Mouse (Mus musculus) forebrain, embryonic 13.5 days (tissue): ENCODE measurements around the gene Fa2h. TPM values are rescaled to one million over a fixed set of nuclear protein-coding genes. Genes with fewer than 3 reads are reported as not detected.
A peak's percentile ranks its signal among the peaks of the same experiment; 100 is the strongest.
"Not testable (repeated sequence)": the region's sequence is repeated elsewhere in the genome, so short reads cannot be mapped to it uniquely, and the experiment has no call there.

ENCODE experiments used
- ATAC-seq: fragments of 200-750 bp; cut with Nextera tagmentation; 2 replicates; pipeline ENCODE4 v1.8.0; 2017
- H3K27ac ChIP-seq: fragments of 300-500 bp; sonication (generic); 2 replicates; pipeline ENCODE4 v1.5.1; 2015; ENCODE audit warnings: inconsistent platforms, mild to moderate bottlenecking, moderate library complexity
- H3K27me3 ChIP-seq: fragments of 300-500 bp; sonication (generic); 2 replicates; pipeline ENCODE4 v1.6.1; 2015; ENCODE audit warnings: mild to moderate bottlenecking, inconsistent platforms
- H3K36me3 ChIP-seq: fragments of 300-500 bp; sonication (generic); 2 replicates; pipeline ENCODE4 v1.6.1; 2015; ENCODE audit warnings: mild to moderate bottlenecking, inconsistent platforms; ENCODE audit not compliant: poor library complexity, severe bottlenecking
- H3K4me1 ChIP-seq: fragments of 300-500 bp; sonication (generic); 2 replicates; pipeline ENCODE4 v1.6.1; 2015; ENCODE audit warnings: inconsistent platforms
- H3K4me2 ChIP-seq: fragments of 300-500 bp; sonication (generic); 2 replicates; pipeline ENCODE4 v1.6.1; 2015; ENCODE audit warnings: inconsistent platforms, mild to moderate bottlenecking, moderate library complexity
- H3K4me3 ChIP-seq: fragments of 300-500 bp; sonication (generic); 2 replicates; pipeline ENCODE4 v1.5.1; 2015; ENCODE audit warnings: mild to moderate bottlenecking, inconsistent platforms
- H3K9ac ChIP-seq: fragments of 300-500 bp; sonication (generic); 2 replicates; pipeline ENCODE4 v1.6.1; 2015; ENCODE audit warnings: mild to moderate bottlenecking, inconsistent platforms
- H3K9me3 ChIP-seq: fragments of 300-500 bp; sonication (generic); replicated peaks from 2 replicates; pipeline ENCODE4 v1.6.1; 2016; ENCODE audit warnings: inconsistent platforms
- WGBS: fragments of 180-500 bp; shearing (Covaris S2); methylation state at CpG from one replicate; pipeline ENCODE4 v1.1.7; 2015; 5-methylcytosine and 5-hydroxymethylcytosine counted together
- polyA plus RNA-seq: library from polyadenylated mRNA; unstranded; fragments of >200 nt; fragmentation: Nextera tagmentation; extraction: Ambion mirVana; gene quantifications from 2 replicates; pipeline ENCODE4 v1.2.1, GENCODE M21; 2015

Fa2h gene
- polyA plus RNA-seq, 1 experiment from 2014 or later: not detected

DNA sequence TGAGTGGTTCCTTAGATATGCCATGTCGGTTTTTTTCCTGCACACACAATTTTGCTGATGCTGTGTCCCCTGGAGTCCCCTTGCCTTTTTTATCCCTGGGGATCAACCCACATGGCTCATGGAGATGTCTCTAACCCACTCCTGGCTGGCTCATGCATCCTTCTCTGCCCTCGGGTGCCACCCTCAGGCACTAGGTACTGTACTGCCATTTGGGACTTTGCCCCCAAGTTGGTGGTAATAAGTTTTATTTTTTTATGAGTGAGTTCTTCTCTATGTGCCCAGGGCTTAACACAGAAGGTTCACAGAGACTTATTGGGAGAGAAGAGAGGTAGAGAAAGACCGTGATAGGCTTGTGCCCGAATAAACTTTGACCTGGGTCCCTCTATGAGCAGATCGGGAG lies 41.3 kb downstream of the Fa2h start:
- H3K36me3 ChIP-seq: no peaks in the 10 kb centered on the region

DNA sequence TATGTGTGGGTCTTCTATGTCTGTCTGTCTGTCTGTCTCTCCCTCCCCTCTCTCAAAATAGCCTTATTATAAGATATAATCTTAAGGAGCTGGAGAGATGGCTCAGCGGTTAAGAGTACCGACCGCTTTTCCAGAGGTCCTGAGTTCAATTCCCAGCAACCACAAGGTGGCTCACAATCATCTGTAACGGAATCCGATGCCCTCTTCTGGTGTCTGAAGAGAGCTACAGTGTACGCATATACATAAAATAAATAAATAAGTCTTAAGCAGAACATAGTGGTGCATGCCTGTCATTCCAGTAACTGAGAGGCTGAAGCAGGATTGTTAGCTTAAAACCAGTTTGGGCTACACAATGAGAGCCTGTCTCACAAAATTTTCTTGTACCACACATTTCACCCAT lies 43.0 kb downstream of the Fa2h start:
- no peak for ATAC-seq
- H3K4me3 ChIP-seq: no peak overlapping the region
- H3K9me3 ChIP-seq: no peaks in the 10 kb centered on the region
- WGBS: 85% methylated on average over 6 of the region's 6 CpGs
- no peak overlapping the region for H3K9ac ChIP-seq
- H3K4me2 ChIP-seq: no peak overlapping the region
- H3K27me3 ChIP-seq: no peaks in the 10 kb centered on the region
- H3K36me3 ChIP-seq: no peaks in the 10 kb centered on the region
- no peak overlapping the region for H3K27ac ChIP-seq
- no peaks in the 10 kb centered on the region for H3K4me1 ChIP-seq

More for the DNA sequence above, 41.3 kb downstream of the Fa2h start:
- no peaks in the 10 kb centered on the region for H3K9me3 ChIP-seq
- WGBS: 89% methylated on average over 5 of the region's 5 CpGs
- H3K4me1 ChIP-seq: no peaks in the 10 kb centered on the region
- H3K27me3 ChIP-seq: no peaks in the 10 kb centered on the region
- no peak for ATAC-seq
- no peak overlapping the region for H3K4me3 ChIP-seq
- H3K4me2 ChIP-seq: no peak overlapping the region
- no peak overlapping the region for H3K9ac ChIP-seq
- H3K27ac ChIP-seq: no peak overlapping the region

DNA sequence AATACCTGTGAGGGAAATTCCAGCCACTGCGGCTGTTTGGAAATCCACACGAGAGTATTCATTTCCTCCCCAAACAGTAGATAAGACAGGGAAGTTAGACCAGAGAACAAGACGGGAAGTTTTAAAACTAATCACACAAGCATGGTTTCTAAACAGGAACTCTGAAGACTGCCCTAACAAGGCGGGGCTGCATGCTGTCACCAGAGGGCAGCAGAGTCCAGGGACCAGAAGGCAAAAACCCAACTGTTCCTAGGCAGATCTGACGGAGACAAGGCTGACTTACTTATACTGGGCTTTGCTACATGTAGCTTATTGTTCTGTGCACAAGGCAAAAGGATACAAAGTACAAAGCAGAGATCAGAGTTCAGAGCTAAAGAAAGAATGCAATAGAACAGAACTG lies 50.4 kb downstream of the Fa2h start:
- no peak; the same call in 1 of the 2 replicates for ATAC-seq
- H3K27me3 ChIP-seq: peaks cover 23% of the 10 kb centered on the region
- H3K27ac ChIP-seq: no peak overlapping the region
- no peak overlapping the region for H3K4me3 ChIP-seq
- no peaks in the 10 kb centered on the region for H3K36me3 ChIP-seq
- H3K9me3 ChIP-seq: no peaks in the 10 kb centered on the region
- no peak overlapping the region for H3K9ac ChIP-seq
- 15% methylated on average over 5 of the region's 5 CpGs for WGBS
- H3K4me1 ChIP-seq: peaks cover 2% of the 10 kb centered on the region; the same call in 1 of the 2 replicates
- no peak overlapping the region for H3K4me2 ChIP-seq

DNA sequence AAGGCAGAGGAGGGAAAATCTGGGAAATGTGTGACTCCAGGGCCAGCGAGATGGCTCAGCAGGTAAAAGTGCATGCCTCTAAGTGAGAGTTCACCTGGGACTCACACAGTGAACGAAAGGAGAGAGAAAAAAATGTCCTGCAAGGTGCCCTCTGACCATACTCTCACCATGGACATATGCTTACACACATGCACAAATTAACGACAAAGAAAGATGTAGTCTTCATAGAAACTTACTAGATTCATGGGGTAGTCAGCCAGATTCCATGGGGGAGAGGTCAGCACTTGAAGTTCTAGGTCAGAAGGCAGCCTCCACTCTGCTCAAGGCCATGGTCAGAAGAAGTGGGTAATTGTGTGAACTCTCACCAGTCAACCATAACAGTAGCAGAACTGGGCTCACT lies 53.4 kb downstream of the Fa2h start:
- Histone ChIP-seq H3K4me2 (no peak overlapping the region), H3K27ac (no peak overlapping the region), H3K4me3 (no peak overlapping the region), H3K9me3 (no peaks in the 10 kb centered on the region), H3K27me3 (peaks cover 42% of the 10 kb centered on the region), H3K4me1 (peaks cover 10% of the 10 kb centered on the region), H3K36me3 (no peaks in the 10 kb centered on the region), H3K9ac (no peak overlapping the region)
- WGBS: 74% methylated on average over 3 of the region's 3 CpGs
- no peak for ATAC-seq

- WGBS: 54% methylated on average over 12 of the region's 12 CpGs
- Histone ChIP-seq H3K27ac (no peak overlapping the region), H3K27me3 (peaks cover 42% of the 10 kb centered on the region), H3K9ac (peak overlapping the region; percentile 51; the same call in 1 of the 2 replicates), H3K4me3 (peak overlapping the region; percentile 45), H3K9me3 (no peaks in the 10 kb centered on the region), H3K36me3 (no peaks in the 10 kb centered on the region), H3K4me2 (peak overlapping the region; percentile 78), H3K4me1 (peaks cover 10% of the 10 kb centered on the region)
- ATAC-seq: no peak
Observed at GRCm38 (mm10) chr8:111338370-111339208, 55.0 kb downstream of the Fa2h start.

- no peaks in the 10 kb centered on the region for H3K36me3 ChIP-seq
- H3K9me3 ChIP-seq: no peaks in the 10 kb centered on the region
- peak within 1 kb of the TSS; percentile 51 for H3K9ac ChIP-seq
- H3K4me3 ChIP-seq: peak within 1 kb of the TSS; percentile 45
- no peak within 1 kb of the TSS for H3K27ac ChIP-seq
- WGBS: under 1% methylated on average over 29 of the region's 29 CpGs
- ATAC-seq: no peak
- H3K27me3 ChIP-seq: peaks cover 42% of the 10 kb centered on the region
- peaks cover 10% of the 10 kb centered on the region for H3K4me1 ChIP-seq
- H3K4me2 ChIP-seq: peak within 1 kb of the TSS; percentile 78
Observed at GRCm38 (mm10) chr8:111337890-111338347, 55.7 kb downstream of the Fa2h start, which contains the start of gene Mlkl. Gene Mlkl, minus strand, starts transcription at chr8:111338177.

DNA sequence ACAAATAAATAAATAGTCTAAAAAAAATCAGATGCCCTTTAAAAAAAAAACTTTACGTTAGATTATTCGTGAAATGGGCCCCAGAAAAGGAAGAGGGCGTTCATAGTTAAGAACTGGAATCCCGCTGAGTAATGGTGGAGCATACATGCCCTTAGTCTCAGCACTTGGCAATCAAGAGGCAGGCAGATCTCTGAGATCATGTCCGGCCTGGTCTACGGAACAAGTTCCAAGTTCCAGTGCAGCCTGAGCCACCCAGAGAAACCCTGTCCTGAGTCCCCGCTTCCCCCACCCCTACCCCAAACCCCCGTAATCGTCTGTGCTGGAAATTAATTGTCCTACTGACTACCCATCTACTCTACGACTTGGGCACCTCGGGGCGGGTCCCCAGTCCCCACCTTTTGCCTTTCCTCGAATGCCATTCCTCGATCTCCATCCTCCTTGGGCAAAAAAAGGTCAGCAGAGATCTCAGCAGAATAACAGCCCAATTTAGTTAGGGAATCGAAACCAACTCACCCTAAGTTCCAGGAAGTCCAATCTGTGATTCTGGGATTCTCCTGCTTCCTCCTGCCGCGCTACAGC lies 56.2 kb downstream of the Fa2h start:
- H3K9ac ChIP-seq: peak overlapping the region; percentile 51
- H3K4me2 ChIP-seq: peak overlapping the region; percentile 78
- peaks cover 10% of the 10 kb centered on the region for H3K4me1 ChIP-seq
- H3K9me3 ChIP-seq: no peaks in the 10 kb centered on the region
- WGBS: 32% methylated on average over 17 of the region's 17 CpGs
- H3K27ac ChIP-seq: no peak overlapping the region
- H3K4me3 ChIP-seq: peak overlapping the region; percentile 45
- H3K36me3 ChIP-seq: no peaks in the 10 kb centered on the region
- ATAC-seq: no peak
- H3K27me3 ChIP-seq: peaks cover 42% of the 10 kb centered on the region

- peaks cover 40% of the 10 kb centered on the region for H3K27me3 ChIP-seq
- no peaks in the 10 kb centered on the region for H3K9me3 ChIP-seq
- no peak overlapping the region for H3K27ac ChIP-seq
- peaks cover 10% of the 10 kb centered on the region for H3K4me1 ChIP-seq
- H3K9ac ChIP-seq: no peak overlapping the region
- 81% methylated on average over 4 of the region's 4 CpGs for WGBS
- ATAC-seq: no peak
- no peak overlapping the region for H3K4me3 ChIP-seq
- H3K4me2 ChIP-seq: no peak overlapping the region
- H3K36me3 ChIP-seq: no peaks in the 10 kb centered on the region
Observed at GRCm38 (mm10) chr8:111336692-111337091, 56.9 kb downstream of the Fa2h start.

DNA sequence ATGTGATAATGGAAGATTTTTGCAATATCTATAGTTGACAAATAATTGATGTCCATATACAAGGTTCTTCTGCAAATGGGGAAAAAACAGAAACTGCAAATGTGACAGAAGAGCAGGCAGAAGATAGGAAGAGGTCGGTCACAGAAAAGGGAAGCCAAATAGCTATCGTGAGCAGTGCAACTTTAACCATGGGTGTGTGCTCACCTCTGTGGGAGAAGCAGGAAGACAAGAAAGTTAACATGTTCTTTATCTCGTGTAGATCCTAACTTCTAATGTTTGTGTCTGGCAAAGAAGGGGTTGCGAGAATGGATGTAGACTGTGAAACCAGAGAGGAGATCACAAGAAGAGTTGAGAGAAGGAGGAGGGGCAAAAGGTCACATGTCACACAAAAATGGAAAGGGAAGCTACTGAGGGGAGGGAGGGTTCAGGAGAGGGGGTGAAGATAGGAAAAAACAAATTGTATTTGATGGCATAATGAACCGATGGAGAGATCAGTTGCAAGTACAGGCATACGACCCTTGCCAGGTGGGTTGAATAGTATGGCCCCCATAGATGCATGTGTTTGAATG lies 68.3 kb downstream of the Fa2h start:
- H3K36me3 ChIP-seq: no peaks in the 10 kb centered on the region
- no peak overlapping the region for H3K4me2 ChIP-seq
- no peaks in the 10 kb centered on the region for H3K9me3 ChIP-seq
- H3K4me1 ChIP-seq: no peaks in the 10 kb centered on the region
- no peaks in the 10 kb centered on the region for H3K27me3 ChIP-seq
- no peak overlapping the region for H3K4me3 ChIP-seq
- ATAC-seq: no peak
- no peak overlapping the region for H3K9ac ChIP-seq
- 88% methylated on average over 6 of the region's 6 CpGs for WGBS
- H3K27ac ChIP-seq: no peak overlapping the region

DNA sequence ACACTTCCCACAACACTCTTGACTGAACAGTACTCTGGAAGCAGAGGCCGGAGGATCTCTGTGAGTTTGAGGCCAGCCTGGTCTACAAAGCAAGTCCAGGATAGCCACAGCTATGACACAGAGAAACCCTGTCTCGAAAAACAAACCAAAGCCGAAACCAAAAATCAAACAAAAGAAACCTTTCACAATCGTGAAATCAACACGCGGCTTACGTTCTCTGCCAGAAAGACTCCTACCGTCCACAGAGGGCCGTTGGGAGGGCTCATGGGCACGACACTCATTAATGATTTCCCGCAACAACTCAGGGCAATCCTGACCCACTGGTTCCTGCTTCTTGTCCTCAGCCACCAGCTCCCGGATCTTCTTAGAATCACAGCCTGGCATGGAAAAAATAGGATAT lies 78.9 kb downstream of the Fa2h start:
- Histone ChIP-seq H3K27ac (no peak overlapping the region), H3K27me3 (no peaks in the 10 kb centered on the region), H3K9ac (no peak overlapping the region), H3K4me3 (no peak overlapping the region), H3K36me3 (no peaks in the 10 kb centered on the region), H3K4me2 (no peak overlapping the region), H3K9me3 (no peaks in the 10 kb centered on the region), H3K4me1 (no peaks in the 10 kb centered on the region)
- 88% methylated on average over 12 of the region's 12 CpGs for WGBS
- no peak for ATAC-seq

DNA sequence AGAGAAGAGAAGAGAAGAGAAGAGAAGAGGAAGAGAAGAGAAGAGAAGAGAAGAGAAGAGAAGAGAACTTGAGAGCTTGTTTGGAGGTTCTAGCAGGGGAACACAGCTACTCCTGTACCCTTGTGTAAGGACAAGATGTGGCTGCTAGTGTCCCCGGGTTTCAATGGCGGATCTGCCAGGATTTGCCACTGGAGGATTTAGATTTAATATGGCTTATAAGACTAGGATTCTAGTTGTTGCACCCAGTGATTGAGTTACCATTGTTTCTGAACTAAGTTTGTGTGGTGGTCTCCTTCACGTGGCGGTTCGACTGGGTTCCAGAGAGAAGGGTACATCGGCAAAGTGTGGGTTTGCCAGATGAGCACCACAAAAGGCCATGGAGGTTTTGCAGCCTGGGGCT lies 79.7 kb downstream of the Fa2h start:
- H3K9me3 ChIP-seq, H3K36me3 ChIP-seq, H3K4me1 ChIP-seq, ATAC-seq, H3K4me3 ChIP-seq, H3K4me2 ChIP-seq, H3K9ac ChIP-seq, H3K27ac ChIP-seq, H3K27me3 ChIP-seq: not testable (repeated sequence)
- WGBS: 95% methylated on average over 6 of the region's 6 CpGs

DNA sequence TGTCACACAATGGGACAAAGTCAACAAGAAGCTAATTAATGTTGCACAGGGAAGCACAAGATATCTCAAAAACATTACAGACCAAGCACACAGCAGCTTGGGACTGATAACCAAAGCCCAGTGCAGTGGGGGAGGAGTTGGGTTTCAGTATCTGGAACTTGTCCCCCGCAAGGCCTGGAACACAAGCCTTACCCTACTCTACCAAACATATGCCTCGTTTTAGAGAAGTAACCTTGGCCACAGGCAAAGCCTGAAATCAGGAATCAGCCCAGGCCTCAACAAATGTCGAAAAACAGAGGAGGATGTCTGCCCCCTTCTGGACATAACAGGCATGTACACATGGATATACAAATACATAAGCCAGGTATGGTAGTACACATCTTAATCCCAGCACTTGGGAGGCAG lies 80.9 kb downstream of the Fa2h start:
- Histone ChIP-seq H3K4me3 (no peak overlapping the region), H3K9ac (no peak overlapping the region), H3K27ac (no peak overlapping the region), H3K27me3 (no peaks in the 10 kb centered on the region), H3K4me2 (no peak overlapping the region), H3K9me3 (no peaks in the 10 kb centered on the region), H3K36me3 (no peaks in the 10 kb centered on the region), H3K4me1 (no peaks in the 10 kb centered on the region)
- WGBS: 80% methylated on average over 3 of the region's 3 CpGs
- ATAC-seq: no peak
